Mouse (Mus musculus) hindbrain, embryonic 14.5 days (tissue): ENCODE data around the gene Sec24c. TPM values are rescaled to one million over a fixed set of nuclear protein-coding genes. Genes with fewer than 3 reads are reported as not detected.
A peak's percentile ranks its signal among the peaks of the same experiment; 100 is the strongest.
"Not testable (repeated sequence)": the region's sequence is repeated elsewhere in the genome, so short reads cannot be mapped to it uniquely, and the experiment has no call there.

Experiments
- ATAC-seq: fragments of 200-750 bp; cut with Nextera tagmentation; 2 replicates; pipeline ENCODE4 v1.8.0; 2017; ENCODE audit warnings: moderate number of reproducible peaks, mild to moderate bottlenecking, moderate TSS enrichment, moderate library complexity; ENCODE audit not compliant: low FRiP score
- DNase-seq: peaks from one replicate; pipeline ENCODE4 v3.0.0-alpha.2; 2015; ENCODE audit warnings: low spot score
- H3K27ac ChIP-seq: fragments of 300-500 bp; sonication (generic); 2 replicates; pipeline ENCODE4 v1.5.1; 2014; ENCODE audit warnings: mild to moderate bottlenecking, moderate library complexity
- H3K27me3 ChIP-seq: fragments of 300-500 bp; sonication (generic); 2 replicates; pipeline ENCODE4 v1.6.1; 2014; ENCODE audit warnings: mild to moderate bottlenecking, low read length, mixed read lengths; ENCODE audit not compliant: control insufficient read depth, insufficient read depth
- H3K36me3 ChIP-seq: fragments of 300-500 bp; sonication (generic); replicated peaks from 2 replicates; pipeline ENCODE4 v1.6.1; 2014; ENCODE audit not compliant: control insufficient read depth, insufficient read depth
- H3K4me1 ChIP-seq: fragments of 300-500 bp; sonication (generic); replicated peaks from 2 replicates; pipeline ENCODE4 v1.6.1; 2014; ENCODE audit warnings: antibody characterized with exemption, low read length, mixed read lengths; ENCODE audit not compliant: control insufficient read depth, insufficient read depth
- H3K4me2 ChIP-seq: fragments of 300-500 bp; sonication (generic); replicated peaks from 2 replicates; pipeline ENCODE4 v1.6.1; 2014; ENCODE audit warnings: mild to moderate bottlenecking, moderate library complexity
- H3K4me3 ChIP-seq: fragments of 300-500 bp; sonication (generic); replicated peaks from 2 replicates; pipeline ENCODE4 v1.5.1; 2014; ENCODE audit warnings: mild to moderate bottlenecking, low read length
- H3K9ac ChIP-seq: fragments of 300-500 bp; sonication (generic); 2 replicates; pipeline ENCODE4 v1.6.1; 2014
- H3K9me3 ChIP-seq: fragments of 300-500 bp; sonication (generic); 2 replicates; pipeline ENCODE4 v1.6.1; 2016; ENCODE audit warnings: low read length; ENCODE audit not compliant: control insufficient read depth
- WGBS: fragments of 180-500 bp; shearing (Covaris S2); extraction: QIAGEN DNeasy Blood & Tissue Kit; methylation state at CpG from one replicate; pipeline ENCODE4 v1.1.7; 2014; 5-methylcytosine and 5-hydroxymethylcytosine counted together
- polyA plus RNA-seq: library from polyadenylated mRNA; unstranded; fragments of >200 nt; fragmentation: Nextera tagmentation; extraction: Ambion mirVana; gene quantifications from 2 replicates; pipeline ENCODE4 v1.2.1, GENCODE M21; 2014

Gene Sec24c
- polyA plus RNA-seq, 1 experiment from 2014 or later = 87.1 TPM

- Histone ChIP-seq H3K9ac (peak overlapping the region; percentile 91), H3K36me3 (peaks cover 23% of the 10 kb centered on the region), H3K4me2 (peak overlapping the region; percentile 64), H3K27ac (peak overlapping the region; percentile 94), H3K9me3 (no peaks in the 10 kb centered on the region), H3K27me3 (no peaks in the 10 kb centered on the region), H3K4me3 (peak overlapping the region; percentile 88), H3K4me1 (peaks cover 50% of the 10 kb centered on the region)
- DNase-seq (no peak), ATAC-seq (peak; percentile 12; the same call in 1 of the 2 replicates)
- 17% methylated on average over 15 of the region's 15 CpGs for WGBS
Observed at GRCm38 (mm10) chr14:20702096-20702740, 28.1 kb downstream of the Sec24c start.

GRCm38 (mm10) chr14:20702741-20703381, 28.8 kb downstream of the Sec24c start, which contains the start of gene Chchd1:
Gene Chchd1 (plus strand): TSS chr14:20703006.
- Histone ChIP-seq H3K36me3 (peaks cover 23% of the 10 kb centered on the region), H3K9ac (peak within 1 kb of the TSS; percentile 91), H3K27me3 (no peaks in the 10 kb centered on the region), H3K9me3 (no peaks in the 10 kb centered on the region), H3K4me3 (peak within 1 kb of the TSS; percentile 88), H3K4me2 (peak within 1 kb of the TSS; percentile 64), H3K27ac (peak within 1 kb of the TSS; percentile 94), H3K4me1 (peaks cover 46% of the 10 kb centered on the region)
- WGBS = under 1% methylated on average over 61 of the region's 61 CpGs
- peak; percentile 86 for DNase-seq
- peak; percentile 69 for ATAC-seq

GRCm38 (mm10) chr14:20703461-20703860, 29.4 kb downstream of the Sec24c start:
- Histone ChIP-seq H3K4me3 (peak overlapping the region; percentile 88), H3K27ac (peak overlapping the region; percentile 94; the same call in 1 of the 2 replicates), H3K4me1 (peaks cover 41% of the 10 kb centered on the region), H3K36me3 (peaks cover 23% of the 10 kb centered on the region), H3K4me2 (peak overlapping the region; percentile 64), H3K9ac (peak overlapping the region; percentile 91)
- DNase-seq, ATAC-seq, H3K9me3 ChIP-seq, H3K27me3 ChIP-seq: not testable (repeated sequence)
- 7% methylated on average over 8 of the region's 8 CpGs for WGBS

GRCm38 (mm10) chr14:20707201-20708190, 33.4 kb downstream of the Sec24c start, which contains the start of gene Zswim8:
Gene Zswim8 (plus strand): TSS chr14:20707552.
- Histone ChIP-seq H3K9ac (peak within 1 kb of the TSS; percentile 98), H3K4me1 (peaks cover 21% of the 10 kb centered on the region), H3K27me3 (no peaks in the 10 kb centered on the region), H3K36me3 (peaks cover 41% of the 10 kb centered on the region), H3K9me3 (no peaks in the 10 kb centered on the region), H3K27ac (peak within 1 kb of the TSS; percentile 90), H3K4me3 (peak within 1 kb of the TSS; percentile 90), H3K4me2 (peak within 1 kb of the TSS; percentile 80)
- WGBS = under 1% methylated on average over 80 of the region's 80 CpGs
- DNase-seq (peak; percentile 90), ATAC-seq (peak; percentile 95)

- no peak for ATAC-seq
- Histone ChIP-seq H3K9me3 (no peaks in the 10 kb centered on the region), H3K27ac (no peak overlapping the region), H3K4me1 (peaks cover 21% of the 10 kb centered on the region), H3K4me3 (peak overlapping the region; percentile 90), H3K9ac (peak overlapping the region; percentile 98), H3K27me3 (no peaks in the 10 kb centered on the region), H3K4me2 (peak overlapping the region; percentile 80), H3K36me3 (peaks cover 48% of the 10 kb centered on the region)
- DNase-seq = no peak
- WGBS = 6% methylated on average over 10 of the region's 10 CpGs
Observed at GRCm38 (mm10) chr14:20708239-20708638, 34.1 kb downstream of the Sec24c start.

- Histone ChIP-seq H3K27me3 (no peaks in the 10 kb centered on the region), H3K27ac (no peak overlapping the region), H3K9me3 (no peaks in the 10 kb centered on the region), H3K4me1 (peaks cover 10% of the 10 kb centered on the region), H3K9ac (no peak overlapping the region), H3K36me3 (peaks cover 87% of the 10 kb centered on the region), H3K4me3 (no peak overlapping the region), H3K4me2 (no peak overlapping the region)
- DNase-seq (no peak), ATAC-seq (no peak)
- WGBS = 71% methylated on average over 11 of the region's 11 CpGs
Observed at GRCm38 (mm10) chr14:20713832-20714231, 39.7 kb downstream of the Sec24c start.

GRCm38 (mm10) chr14:20718443-20718842, 44.3 kb downstream of the Sec24c start:
- Histone ChIP-seq H3K9ac (no peak overlapping the region), H3K27me3 (no peaks in the 10 kb centered on the region), H3K36me3 (peaks cover 99% of the 10 kb centered on the region), H3K9me3 (no peaks in the 10 kb centered on the region), H3K27ac (no peak overlapping the region), H3K4me3 (no peak overlapping the region), H3K4me1 (no peaks in the 10 kb centered on the region), H3K4me2 (no peak overlapping the region)
- ATAC-seq = no peak
- no peak for DNase-seq
- WGBS = 95% methylated on average over 10 of the region's 10 CpGs

GRCm38 (mm10) chr14:20719767-20720166, 45.7 kb downstream of the Sec24c start:
- H3K36me3 ChIP-seq = peaks cover 99% of the 10 kb centered on the region
- no peaks in the 10 kb centered on the region for H3K27me3 ChIP-seq
- H3K9ac ChIP-seq = no peak overlapping the region
- no peak for ATAC-seq
- WGBS = 96% methylated on average over 12 of the region's 12 CpGs
- no peak overlapping the region for H3K4me3 ChIP-seq
- no peaks in the 10 kb centered on the region for H3K4me1 ChIP-seq
- no peak for DNase-seq
- H3K27ac ChIP-seq = no peak overlapping the region
- no peak overlapping the region for H3K4me2 ChIP-seq
- no peaks in the 10 kb centered on the region for H3K9me3 ChIP-seq
